Mouse (Mus musculus): Measurements from ENCODE around the gene Scgb3a1.
A peak's percentile ranks its signal among the peaks of the same experiment; 100 is the strongest.

Gene Scgb3a1

DNA sequence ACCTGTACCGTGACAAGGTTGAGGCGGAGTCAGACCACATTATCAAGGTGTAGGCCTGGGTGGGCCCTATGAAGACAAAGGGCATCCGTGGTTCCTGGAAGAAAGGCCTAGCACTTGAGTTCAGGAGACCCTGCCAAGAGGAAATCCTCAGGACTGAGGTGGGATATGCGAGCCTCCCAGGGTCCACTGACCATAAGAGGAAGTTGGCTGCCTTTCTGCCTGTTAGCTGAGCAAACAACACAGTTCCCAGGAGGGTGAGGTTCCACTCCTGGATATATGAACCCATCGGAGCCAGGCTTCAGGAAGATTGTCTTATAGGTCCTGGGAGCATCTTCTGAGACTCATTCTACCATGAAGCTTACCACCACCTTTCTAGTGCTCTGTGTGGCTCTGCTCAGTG, at the start of gene Scgb3a1:
Gene Scgb3a1, plus strand, starts transcription at position 301 of the 400 bp plus-strand sequence.
- no peak for DNase-seq

DNA sequence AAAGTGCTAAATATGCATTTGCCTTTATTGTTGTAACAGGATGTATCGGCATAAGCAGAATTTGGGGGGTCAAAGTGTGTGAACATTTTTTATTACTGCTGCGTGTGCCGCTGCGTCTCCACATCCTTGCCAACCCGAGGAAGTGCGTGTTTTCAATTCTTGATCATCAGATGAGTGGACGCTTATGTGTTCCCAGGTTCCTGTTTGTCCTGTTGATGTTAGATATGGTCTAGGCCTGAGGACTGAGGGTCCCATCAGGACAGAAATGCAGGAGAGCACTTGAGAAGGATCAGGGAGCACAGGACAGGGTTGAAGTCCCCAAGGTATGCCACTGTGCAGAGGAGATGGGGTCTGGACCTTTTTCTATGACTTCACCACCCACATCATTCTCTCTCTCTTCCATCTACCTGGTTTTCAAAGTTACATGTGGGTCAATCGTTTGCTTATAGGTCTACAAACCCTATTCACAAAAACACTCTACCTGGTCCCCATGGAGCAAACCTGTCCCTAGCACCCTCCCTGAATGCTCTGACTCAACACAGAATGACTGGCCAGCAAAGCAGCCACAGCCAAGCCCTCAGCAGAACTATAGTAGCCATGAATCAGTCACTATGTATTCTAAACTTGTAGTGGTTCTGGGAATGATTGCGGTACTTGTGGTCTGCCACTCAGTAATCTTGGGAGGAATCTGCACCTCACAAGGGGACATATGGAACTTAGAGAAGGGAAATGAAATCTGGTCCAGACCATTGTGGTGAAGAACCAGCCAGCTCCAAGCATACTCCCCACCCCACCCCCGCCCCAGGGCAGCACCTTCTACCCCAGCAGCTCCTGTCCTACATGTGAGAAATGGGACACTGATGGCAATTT, 47.3 kb upstream of the Scgb3a1 start:
- no peak for DNase-seq

DNA sequence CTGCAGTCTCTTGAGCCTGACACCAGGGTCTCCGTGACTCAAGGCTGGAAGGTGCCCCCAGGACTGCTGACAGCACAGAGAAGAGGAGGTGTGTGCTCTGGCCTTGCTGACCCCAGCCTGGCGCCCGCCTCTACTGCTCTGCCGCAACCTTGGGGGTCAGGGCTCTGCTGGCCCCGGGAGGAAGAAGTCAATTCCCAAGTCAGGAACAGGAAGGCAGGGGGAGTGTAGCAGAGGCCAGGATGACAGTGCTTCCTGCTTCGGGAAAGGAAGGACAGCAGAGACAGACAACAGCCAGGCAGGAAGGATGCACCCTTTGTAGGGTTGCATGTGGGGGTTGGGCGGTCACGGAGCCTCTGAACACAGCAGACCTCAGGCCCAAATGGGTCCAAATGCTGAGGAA, 44.9 kb upstream of the Scgb3a1 start:
- no peak for DNase-seq

DNA sequence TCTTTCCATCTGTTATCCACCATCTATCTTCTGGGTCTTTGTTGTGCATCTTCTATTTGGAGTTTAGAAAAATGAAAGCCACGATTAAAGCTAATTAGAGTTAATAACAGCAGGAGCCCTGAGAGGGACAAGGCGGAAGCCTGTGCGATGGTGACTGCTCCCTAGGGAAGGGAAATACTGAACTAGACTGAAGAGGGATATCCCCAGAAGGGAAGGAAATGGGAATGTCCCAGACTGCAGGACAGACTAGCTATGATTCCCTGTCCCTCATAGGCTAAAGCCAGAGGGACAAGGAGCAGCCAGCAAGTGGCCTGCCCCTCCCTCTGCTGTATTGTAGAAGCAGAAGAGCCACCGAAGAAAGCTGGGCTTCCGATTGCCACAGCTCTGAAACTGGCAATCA, 41.5 kb upstream of the Scgb3a1 start:
- no peak for DNase-seq

DNA sequence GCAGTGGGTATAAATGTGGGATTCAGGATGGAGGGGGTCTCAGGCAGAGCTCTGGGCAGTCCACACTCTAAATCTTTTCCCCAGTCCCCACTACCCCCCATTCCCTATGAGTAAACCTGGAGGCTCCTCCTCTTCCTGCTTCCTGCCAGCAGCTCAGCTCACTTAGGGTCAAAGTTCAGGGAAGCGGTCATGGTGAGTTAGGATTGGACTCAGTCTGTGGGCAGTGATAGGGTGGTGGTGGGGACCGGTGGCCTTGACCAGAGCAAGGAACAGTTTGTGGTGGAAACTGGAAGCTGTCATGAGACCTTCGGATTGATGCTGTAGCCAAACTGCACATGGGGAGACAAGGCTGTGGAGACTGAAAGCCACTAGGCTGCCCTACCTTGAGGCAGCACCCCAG, 39.3 kb upstream of the Scgb3a1 start:
- no peak for DNase-seq

DNA sequence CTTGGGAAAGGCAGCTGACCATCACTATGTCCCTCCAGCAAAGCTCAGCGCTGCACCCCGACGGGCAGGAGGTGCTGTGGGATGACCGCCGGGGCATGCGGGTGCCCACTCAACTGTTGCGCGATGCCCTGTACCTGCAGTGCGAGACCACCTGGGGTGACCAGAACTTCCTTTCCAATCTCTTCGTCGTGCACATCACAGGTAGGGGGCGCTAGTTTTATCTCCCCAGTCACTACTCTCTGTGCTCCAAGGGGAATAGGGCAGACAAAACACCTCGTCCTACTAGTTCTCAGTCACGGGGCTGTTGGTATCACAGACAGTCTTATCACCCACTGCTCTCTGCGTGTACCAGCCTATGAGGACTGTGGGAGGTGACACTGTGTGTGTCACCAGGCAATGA, 37.5 kb upstream of the Scgb3a1 start:
- DNase-seq, result no peak

DNA sequence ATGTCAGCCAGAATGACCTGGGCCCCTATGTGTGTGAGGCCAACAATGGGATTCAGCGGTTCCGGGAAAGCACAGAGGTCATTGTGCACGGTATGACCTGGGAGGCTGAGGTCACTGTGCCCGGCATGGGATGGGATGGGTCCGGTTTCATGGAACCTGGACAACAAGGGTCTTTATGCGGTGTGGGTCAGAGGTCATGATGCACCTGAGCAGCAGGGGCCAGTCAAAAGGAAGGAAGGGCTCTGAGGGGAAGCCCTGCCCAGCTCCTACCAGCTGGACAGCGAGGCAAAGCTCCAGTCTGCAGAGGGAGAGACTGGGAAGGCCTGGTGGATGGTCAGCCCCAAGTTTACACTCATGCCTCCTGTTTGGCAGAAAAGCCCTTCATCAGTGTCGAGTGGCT, 36.7 kb upstream of the Scgb3a1 start:
- DNase-seq, result no peak

DNA sequence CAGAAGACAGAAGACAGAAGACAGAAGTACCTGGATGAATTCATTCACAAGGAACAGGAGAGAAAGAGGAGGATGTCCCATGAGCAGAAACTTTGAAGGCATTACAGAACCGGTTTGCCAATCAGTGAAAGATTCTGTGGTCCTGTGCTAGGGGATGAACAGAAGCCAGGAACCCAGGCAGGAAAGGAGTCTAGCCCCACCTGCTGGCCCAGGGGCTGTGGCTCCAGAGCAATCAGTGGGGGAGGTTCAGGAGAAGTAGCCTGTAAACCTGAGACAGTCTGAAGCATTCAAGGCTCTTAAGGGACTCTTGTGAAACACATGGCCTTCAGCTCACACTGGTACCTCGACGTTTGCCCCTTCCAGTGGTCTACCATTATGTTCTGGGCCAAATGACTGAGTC, 32.3 kb upstream of the Scgb3a1 start:
- DNase-seq, result no peak

DNA sequence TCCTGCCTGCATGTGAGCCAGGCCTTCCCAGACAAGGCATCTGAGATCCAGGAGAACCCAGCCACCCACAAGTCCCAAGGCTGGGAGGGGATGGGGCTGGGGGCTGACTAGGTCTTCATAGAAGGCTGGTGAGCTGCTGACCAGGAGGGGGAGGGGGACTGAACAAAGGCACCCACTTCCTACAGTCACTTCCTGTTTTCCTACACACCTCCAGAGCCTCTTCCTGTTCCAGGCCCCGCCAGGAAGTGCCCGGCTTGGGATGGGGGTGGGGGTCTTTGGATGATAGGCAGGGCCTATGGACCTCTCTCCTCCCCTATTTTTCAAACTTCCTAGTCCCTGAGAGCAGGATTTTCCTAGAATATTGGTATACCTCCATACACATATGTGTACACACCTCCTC, 31.2 kb upstream of the Scgb3a1 start:
- no peak for DNase-seq

DNA sequence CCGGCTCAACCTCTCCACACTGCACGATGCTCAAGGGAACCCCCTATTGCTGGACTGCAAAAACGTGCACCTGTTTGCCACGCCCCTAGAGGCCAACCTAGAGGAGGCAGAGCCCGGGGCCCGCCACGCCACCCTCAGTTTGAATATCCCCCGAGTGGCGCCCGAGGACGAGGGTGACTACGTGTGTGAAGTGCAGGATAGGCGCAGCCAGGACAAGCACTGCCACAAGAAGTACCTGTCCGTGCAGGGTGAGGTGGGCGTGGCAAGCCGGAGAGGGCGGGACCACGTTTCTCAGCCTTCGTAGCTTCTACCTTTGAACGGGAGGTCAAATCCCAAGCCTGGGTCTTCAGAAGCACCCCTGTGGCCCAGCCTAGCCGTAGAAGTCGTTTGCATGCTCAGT, 29.3 kb upstream of the Scgb3a1 start:
- DNase-seq, result no peak

DNA sequence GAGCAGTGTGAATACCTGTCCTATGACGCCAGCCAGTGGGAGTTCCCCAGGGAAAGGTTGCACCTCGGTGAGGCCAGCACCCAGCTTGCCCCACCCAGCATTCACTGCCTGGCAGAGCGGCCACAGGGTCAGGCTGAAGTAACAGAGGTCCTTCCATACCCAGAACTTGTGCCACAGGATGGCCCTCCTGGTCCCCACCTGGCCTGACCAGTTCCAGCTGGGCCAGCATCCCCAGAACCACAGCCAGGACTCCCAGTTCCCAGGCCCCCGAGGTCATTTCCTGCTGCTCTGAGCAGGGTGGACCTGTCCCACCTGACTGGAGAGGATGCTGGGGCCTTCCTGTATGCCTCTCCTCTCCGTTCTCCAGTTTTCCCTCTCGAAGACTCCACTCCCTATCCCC, 27.7 kb upstream of the Scgb3a1 start:
- DNase-seq, result no peak

DNA sequence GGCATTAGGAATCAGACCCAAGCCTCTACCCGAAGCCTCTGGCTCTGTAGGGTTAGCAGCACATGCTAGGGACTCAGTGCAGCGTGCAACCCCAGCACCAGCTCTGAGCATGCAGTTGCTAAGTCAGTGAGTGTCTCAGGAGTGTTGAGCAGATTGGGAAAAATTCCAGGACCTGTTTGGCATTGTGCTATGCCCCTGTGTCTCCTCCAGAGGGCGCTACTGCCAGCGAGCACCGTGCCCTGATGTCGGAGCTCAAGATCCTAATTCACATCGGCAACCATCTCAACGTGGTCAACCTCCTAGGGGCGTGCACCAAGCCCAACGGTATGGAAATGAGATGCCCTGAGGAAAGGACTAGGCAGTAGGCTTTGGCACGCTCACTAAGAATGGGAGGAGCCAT, 27.0 kb upstream of the Scgb3a1 start:
- no peak for DNase-seq

DNA sequence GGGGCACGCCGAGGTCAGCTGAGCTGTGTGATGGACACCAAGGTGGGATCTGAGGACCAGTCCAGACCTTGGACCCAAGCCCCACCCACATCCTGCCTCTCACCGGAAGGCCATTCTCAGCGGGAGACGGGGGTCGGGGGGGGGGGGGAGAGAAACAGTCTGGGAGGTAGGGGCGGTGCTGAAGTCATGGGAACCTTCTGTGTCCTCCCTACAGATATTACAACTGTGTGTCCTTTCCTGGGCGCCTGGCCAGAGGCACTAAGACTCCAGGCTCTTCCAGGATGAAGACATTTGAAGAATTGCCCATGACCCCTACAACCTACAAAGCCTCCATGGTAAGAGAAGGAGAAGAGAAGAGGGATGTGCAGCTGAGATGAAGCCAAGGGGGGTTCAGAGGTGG, 17.7 kb upstream of the Scgb3a1 start:
- no peak for DNase-seq

DNA sequence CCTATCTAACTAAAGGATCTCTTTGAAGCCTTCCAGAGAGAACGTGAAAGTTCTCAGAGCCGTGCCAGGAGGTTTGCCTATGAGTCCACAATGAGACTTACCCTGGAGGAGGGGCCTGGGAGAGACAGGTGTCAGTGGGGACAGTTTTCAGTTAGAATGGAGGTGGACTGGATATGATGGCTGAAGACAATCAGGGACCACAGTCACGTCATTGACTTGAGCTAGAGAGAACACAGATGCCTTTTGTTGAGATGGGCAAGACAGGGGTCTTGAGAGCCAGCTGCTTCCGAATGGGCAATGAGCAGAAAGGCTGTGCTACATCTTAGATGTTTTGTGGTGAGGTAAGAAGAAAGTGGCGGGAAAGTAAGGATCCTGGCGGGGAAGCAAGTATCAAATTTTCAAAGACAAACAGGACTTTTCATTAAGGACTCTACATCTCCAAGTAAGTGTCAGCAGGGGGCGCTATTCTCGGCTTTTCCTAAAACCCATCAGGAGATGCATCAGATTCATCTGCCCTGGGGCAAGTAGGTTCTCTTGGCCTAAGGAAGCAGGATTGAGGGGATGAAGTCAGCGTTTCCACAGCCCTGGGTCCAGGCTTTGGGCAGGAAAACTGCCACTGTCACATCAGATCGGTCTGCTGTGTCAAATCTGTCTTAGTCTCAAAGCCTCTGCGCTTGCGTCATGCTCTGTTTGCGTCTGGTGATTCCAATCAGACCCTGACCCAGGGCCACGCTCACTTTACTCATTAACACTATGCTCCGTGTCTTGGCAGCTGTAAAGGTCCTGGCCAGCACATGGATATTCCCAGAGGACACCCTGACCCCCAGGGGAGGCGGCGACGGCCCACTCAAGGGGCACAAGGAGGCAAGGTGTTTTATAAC, 13.1 kb upstream of the Scgb3a1 start:
- peak; percentile 62 for DNase-seq

DNA sequence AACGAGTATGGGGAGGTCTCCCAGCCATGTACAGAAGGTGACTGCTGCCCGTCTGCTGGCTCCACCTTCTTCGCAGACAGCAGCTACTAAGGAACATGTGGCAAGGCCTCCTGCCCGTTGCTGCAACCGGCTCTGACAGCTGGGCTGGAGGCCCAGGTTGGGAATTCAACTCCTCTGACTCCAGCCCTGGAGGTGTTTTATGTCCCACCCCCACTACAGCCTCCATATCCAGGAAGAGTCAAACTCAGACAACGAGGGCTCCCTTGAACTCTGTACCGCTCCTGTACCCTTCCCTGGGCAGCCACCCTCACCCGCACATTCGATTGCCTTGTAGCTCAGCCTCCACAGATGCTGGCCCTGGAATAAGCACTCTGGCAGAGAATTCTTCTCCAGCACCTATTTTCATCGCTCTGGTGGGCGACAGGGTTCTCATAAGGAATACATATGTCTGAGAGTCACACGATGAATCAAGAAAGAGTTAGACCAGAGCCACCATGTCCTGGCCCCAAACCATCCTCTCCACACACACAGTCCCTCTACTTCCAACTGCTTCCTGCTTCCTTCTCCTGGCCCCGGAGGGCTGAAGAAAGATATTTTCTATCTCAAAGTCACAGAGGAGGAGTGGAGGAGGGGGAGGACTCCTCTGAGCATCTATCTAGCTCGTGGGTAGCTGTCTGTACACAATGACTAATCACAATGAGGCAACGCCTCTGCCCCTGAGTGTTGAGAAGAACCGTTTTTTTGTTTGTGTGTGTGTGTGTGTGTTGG, 12.2 kb upstream of the Scgb3a1 start:
- no peak for DNase-seq

DNA sequence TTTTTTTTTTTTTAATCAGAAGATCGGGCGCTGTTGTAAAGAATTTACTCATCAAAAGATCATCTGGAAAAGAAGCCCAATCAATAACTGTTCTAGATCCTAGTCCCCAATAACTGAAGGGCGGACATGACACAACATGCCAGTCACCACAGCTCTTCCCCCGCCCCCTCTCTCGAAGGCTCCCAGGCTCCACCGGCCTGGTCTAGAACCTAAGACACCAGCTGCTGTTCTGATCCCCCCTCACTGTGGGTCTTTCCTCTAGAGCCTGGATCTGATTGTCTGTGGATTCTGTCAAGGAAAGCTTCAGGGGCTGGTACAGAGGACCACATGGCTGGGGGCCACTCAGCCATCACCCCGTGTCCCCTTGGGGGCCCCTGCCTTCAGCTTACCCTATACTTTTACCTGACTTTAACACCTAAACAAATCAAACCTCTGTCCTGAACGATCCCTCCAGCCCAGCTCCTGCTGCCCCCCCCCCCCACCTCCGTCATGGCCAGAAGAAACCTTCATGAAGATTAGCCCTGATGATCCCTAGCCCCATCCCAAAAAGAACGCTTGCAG, 11.6 kb upstream of the Scgb3a1 start:
- no peak for DNase-seq

DNA sequence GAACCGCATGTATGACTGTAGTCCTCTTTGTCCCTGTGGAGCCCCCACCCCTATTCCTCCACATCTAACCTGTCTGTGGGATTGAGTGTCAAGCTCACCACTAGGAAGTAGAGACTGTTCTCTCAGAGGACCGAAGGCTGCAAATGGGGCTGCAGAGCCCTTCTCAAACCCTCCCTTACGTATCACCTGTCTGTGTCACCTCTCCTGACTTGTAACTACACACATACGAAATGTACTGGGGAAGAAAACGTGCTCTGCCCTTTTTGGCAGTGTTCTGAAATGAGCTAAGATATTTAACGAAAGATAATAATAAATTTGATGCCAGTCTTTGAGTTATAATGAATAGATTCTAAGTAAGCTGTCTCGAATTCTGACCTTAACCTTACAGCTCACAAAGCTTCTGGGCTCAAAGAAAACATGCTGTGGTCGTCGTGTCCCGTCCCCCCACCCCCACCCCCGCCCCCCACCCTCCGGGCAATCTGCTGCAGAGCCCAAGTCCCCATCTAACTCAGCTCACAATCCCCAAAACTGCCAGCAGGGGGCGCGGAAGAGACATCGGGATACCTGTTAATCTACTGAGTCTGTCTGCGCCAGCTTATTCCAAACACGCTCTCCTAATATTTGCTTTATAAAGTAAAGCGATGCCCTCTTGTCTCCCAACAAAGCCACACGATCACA, 10.9 kb upstream of the Scgb3a1 start:
- peak; percentile 88 for DNase-seq

DNA sequence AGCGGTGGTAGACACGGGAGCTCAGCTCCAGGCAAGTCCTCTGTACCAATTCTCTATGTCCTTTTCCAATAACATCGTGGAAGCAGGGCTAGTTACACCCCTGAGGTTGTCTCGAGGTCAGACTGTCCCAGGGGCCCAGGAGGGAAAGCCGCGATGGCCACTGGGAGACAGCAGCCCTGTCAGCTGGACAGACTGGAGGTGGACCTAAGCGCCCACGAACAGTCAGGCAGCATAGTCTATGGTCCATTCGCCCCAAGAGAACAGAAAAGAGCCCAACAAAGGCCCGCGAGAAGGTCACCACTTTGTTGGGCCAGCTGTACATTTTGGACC, 10.4 kb upstream of the Scgb3a1 start:
- DNase-seq, result no peak

DNA sequence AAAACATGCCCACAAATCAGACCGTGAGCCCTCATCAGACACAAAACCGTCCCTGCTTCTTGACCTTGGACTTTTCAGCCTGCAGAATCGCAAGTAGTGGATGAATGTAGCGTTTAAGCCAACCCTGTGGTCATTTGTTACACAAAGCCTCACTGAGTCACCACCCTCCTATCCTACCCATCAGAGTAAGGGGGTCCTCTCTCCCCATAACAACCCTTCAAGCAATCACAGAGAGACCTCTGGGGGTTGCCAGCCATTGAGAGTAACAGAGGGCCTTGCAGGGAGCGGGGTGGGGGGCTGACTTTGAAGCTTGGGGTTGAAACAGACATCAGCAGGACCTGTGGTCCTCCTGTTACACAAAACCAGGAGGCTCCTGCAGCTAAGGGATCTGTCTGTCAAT, 8.8 kb upstream of the Scgb3a1 start:
- no peak for DNase-seq

DNA sequence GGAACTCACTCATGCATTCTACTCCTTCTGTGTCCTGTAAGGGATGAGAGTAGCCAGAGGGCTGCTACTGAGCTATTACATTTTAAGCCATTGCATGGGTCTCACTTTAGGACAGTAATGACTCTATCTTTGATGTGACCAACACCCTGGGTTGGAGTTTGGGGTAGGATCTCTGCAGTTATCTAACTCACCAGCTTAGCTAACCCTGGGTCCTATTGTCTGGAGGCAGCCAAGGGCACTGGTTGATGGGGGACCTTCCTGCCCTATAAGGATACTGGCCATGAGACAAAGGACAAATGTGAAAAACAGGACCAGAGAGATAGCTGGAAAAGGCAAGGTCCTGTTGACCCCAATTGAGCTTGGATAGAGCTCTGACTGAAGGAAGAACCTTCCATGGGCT, 7.9 kb upstream of the Scgb3a1 start:
- DNase-seq, result no peak

DNA sequence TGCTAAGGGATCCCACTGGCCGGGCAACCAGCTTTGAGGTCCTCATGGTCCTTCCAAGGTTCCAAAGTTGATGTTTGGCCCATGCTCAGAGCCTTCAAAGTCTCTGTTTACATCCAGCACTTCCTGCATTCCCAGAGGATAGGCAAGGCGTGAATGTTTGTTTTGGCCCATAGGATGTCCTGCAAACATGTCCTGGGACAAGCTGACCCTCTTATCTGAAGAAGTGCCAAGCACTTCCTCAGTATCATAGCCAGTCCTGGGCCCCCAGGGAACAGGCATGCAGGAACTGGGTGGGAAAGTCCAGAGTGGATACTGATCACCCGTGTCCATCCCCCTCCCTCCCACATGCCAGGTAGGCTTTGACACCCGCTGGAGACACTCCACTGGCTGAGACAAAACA, 5.3 kb upstream of the Scgb3a1 start:
- no peak for DNase-seq

DNA sequence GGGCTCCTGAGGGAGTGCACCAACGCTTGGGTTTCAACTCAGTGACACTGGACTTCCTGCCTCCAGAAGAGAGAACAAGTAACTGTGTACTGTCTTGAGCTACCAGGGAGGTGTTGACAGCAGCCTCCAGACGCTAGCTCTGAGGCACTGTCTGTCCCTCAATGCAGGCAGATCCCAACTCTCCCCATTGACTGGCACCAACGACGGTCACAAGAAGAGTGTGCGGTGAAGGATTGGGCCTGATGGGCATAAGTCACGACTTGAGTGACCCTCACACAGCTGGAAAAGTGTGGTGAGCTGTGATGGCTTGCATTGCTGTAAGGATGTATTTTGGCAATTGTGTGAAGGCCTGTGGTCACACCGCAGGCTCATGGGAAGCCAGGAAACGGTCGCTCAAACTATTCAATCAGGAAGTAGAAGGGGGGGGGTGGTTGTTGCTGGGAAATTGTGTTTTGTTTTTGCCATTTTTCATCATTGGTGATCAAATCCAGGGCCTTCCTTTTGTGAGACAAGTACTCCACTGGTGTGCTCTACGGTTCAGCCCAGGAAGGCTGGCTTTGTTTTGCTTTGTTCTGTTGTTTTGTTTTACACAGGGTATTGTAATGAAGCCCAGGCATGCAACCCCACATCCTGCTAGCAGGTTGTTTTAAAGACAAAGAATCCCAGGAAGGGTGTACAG, 4.5 kb upstream of the Scgb3a1 start:
- no peak for DNase-seq
